ENCODE assay signal across 8 mouse cellular contexts in genomic region chr6:11727370-11727769, GRCm38 (mm10).
A peak's percentile ranks its signal among the peaks of the same experiment; 100 is the strongest.
DNase-seq lines count a peak whose midpoint lies in the region; ATAC-seq lines count a peak whose summit lies in the region.
"Had no signal": no experiment of that assay in that cellular context is flagged by ENCODE, and none has a peak within 500 bp of the region (broad histone marks: within the 10 kb centered on the region; RNA-seq: fewer than 3 reads in every experiment).

No protein-coding gene starts in this region.

- H3K36me3 ChIP-seq in midbrain, embryonic 11.5 days (ENCODE audit: control insufficient read depth, insufficient read depth, low read length), result no peaks in the 10 kb centered on the region
- H3K36me3 ChIP-seq in midbrain, embryonic 10.5 days, result no peaks in the 10 kb centered on the region
- H3K36me3 ChIP-seq in forebrain, embryonic 15.5 days, result no peaks in the 10 kb centered on the region
- no peaks in the 10 kb centered on the region for H3K36me3 ChIP-seq in liver, embryonic 16.5 days (ENCODE audit: control insufficient read depth, insufficient read depth)
- H3K36me3 ChIP-seq in heart, embryonic 11.5 days (ENCODE audit: control insufficient read depth, insufficient read depth, low read length), result no peaks in the 10 kb centered on the region
- H3K36me3 ChIP-seq: embryonic facial prominence, embryonic 13.5 days had no signal

- H3K9me3 ChIP-seq in midbrain, embryonic 11.5 days (ENCODE audit: control insufficient read depth, low read length), result no peaks in the 10 kb centered on the region
- H3K9me3 ChIP-seq in midbrain, embryonic 10.5 days (replicated peaks), result no peaks in the 10 kb centered on the region
- no peaks in the 10 kb centered on the region for H3K9me3 ChIP-seq in forebrain, embryonic 15.5 days
- H3K9me3 ChIP-seq in liver, embryonic 16.5 days (replicated peaks; ENCODE audit: control insufficient read depth, low read length), result no peaks in the 10 kb centered on the region
- H3K9me3 ChIP-seq in heart, embryonic 11.5 days (replicated peaks; ENCODE audit: control insufficient read depth, low read length), result no peaks in the 10 kb centered on the region
- H3K9me3 ChIP-seq: embryonic facial prominence, embryonic 13.5 days had no signal

- peak; percentile 65 for ATAC-seq in midbrain, embryonic 11.5 days (ENCODE audit: low FRiP score)
- 0 out of 2 replicates have a peak, but pooled peaks have one; percentile 26 for ATAC-seq in forebrain, embryonic 15.5 days (replicated peaks)
- peak; percentile 99 for ATAC-seq in liver, embryonic 16.5 days (ENCODE audit: low read depth)
- no peak for ATAC-seq in heart, embryonic 11.5 days (replicated peaks; ENCODE audit: insufficient number of reproducible peaks, low FRiP score, low TSS enrichment)

- WGBS in midbrain, embryonic 11.5 days, result 85% methylated on average over 5 of the region's 5 CpGs
- 89% methylated on average over 5 of the region's 5 CpGs for WGBS in midbrain, embryonic 10.5 days
- 61% methylated on average over 5 of the region's 5 CpGs for WGBS in forebrain, embryonic 15.5 days
- 22% methylated on average over 5 of the region's 5 CpGs for WGBS in liver, embryonic 16.5 days (ENCODE audit: insufficient replicate concordance)
- WGBS in heart, embryonic 11.5 days (ENCODE audit: insufficient replicate concordance), result 59% methylated on average over 5 of the region's 5 CpGs

- no peak for DNase-seq in midbrain, embryonic 11.5 days (ENCODE audit: low spot score, missing footprints)
- no peak for DNase-seq in midbrain, embryonic 10.5 days (ENCODE audit: low spot score)
- DNase-seq in spleen, postnatal 36 days (ENCODE audit: low spot score in 2 of 2), result peak; percentile 40 to 63
- no peak for DNase-seq in testis, postnatal 14 days (ENCODE audit: low spot score)

- no peak overlapping the region for H3K9ac ChIP-seq in midbrain, embryonic 11.5 days (ENCODE audit: low read length)
- no peak overlapping the region for H3K9ac ChIP-seq in forebrain, embryonic 15.5 days (replicated peaks)
- H3K9ac ChIP-seq in liver, embryonic 16.5 days (ENCODE audit: low read depth, low read length), result no peak overlapping the region
- no peak overlapping the region for H3K9ac ChIP-seq in heart, embryonic 11.5 days (ENCODE audit: low read depth, low read length)
- H3K9ac ChIP-seq: embryonic facial prominence, embryonic 13.5 days had no signal

- H3K27ac ChIP-seq in midbrain, embryonic 11.5 days (ENCODE audit: low read depth, low read length), result no peak overlapping the region
- no peak overlapping the region for H3K27ac ChIP-seq in midbrain, embryonic 10.5 days (replicated peaks)
- peak overlapping the region; percentile 46; the same call in 1 of the 2 replicates for H3K27ac ChIP-seq in forebrain, embryonic 15.5 days (replicated peaks)
- peak overlapping the region; percentile 86 for H3K27ac ChIP-seq in liver, embryonic 16.5 days (ENCODE audit: low read length)
- no peak overlapping the region for H3K27ac ChIP-seq in heart, embryonic 11.5 days (ENCODE audit: low read depth, low read length)
- H3K27ac ChIP-seq: embryonic facial prominence, embryonic 13.5 days had no signal

- H3K4me3 ChIP-seq in midbrain, embryonic 11.5 days (ENCODE audit: low read depth, low read length), result no peak overlapping the region
- no peak overlapping the region for H3K4me3 ChIP-seq in midbrain, embryonic 10.5 days
- no peak overlapping the region for H3K4me3 ChIP-seq in forebrain, embryonic 15.5 days
- peak overlapping the region; percentile 20; the same call in 1 of the 2 replicates for H3K4me3 ChIP-seq in liver, embryonic 16.5 days (ENCODE audit: low read depth, low read length)
- no peak overlapping the region for H3K4me3 ChIP-seq in heart, embryonic 11.5 days (ENCODE audit: low read depth, low read length)
- H3K4me3 ChIP-seq: embryonic facial prominence, embryonic 13.5 days had no signal

- no peaks in the 10 kb centered on the region for H3K4me1 ChIP-seq in midbrain, embryonic 11.5 days (ENCODE audit: control insufficient read depth, insufficient read depth, low read length)
- no peaks in the 10 kb centered on the region for H3K4me1 ChIP-seq in midbrain, embryonic 10.5 days
- H3K4me1 ChIP-seq in forebrain, embryonic 15.5 days, result no peaks in the 10 kb centered on the region
- H3K4me1 ChIP-seq in liver, embryonic 16.5 days (ENCODE audit: control insufficient read depth, low read depth, low read length), result peaks cover 5% of the 10 kb centered on the region
- H3K4me1 ChIP-seq in heart, embryonic 11.5 days (ENCODE audit: control insufficient read depth, insufficient read depth, low read length), result no peaks in the 10 kb centered on the region
- H3K4me1 ChIP-seq: embryonic facial prominence, embryonic 13.5 days had no signal

- H3K4me2 ChIP-seq in midbrain, embryonic 11.5 days, result no peak overlapping the region
- no peak overlapping the region for H3K4me2 ChIP-seq in forebrain, embryonic 15.5 days (replicated peaks)
- peak overlapping the region; percentile 54 for H3K4me2 ChIP-seq in liver, embryonic 16.5 days (ENCODE audit: low read depth, low read length)
- H3K4me2 ChIP-seq in heart, embryonic 11.5 days, result no peak overlapping the region
- H3K4me2 ChIP-seq: embryonic facial prominence, embryonic 13.5 days had no signal

- H3K27me3 ChIP-seq in midbrain, embryonic 11.5 days (ENCODE audit: control insufficient read depth, insufficient read depth, low read length), result no peaks in the 10 kb centered on the region
- H3K27me3 ChIP-seq in midbrain, embryonic 10.5 days (ENCODE audit: low read depth, poor library complexity, severe bottlenecking), result no peaks in the 10 kb centered on the region
- H3K27me3 ChIP-seq in forebrain, embryonic 15.5 days, result no peaks in the 10 kb centered on the region
- no peaks in the 10 kb centered on the region for H3K27me3 ChIP-seq in liver, embryonic 16.5 days (ENCODE audit: control insufficient read depth, insufficient read depth, low read depth, low read length)
- no peaks in the 10 kb centered on the region for H3K27me3 ChIP-seq in heart, embryonic 11.5 days (ENCODE audit: control insufficient read depth, insufficient read depth, low read length)
- H3K27me3 ChIP-seq: embryonic facial prominence, embryonic 13.5 days had no signal

Comparison
In these comparisons a context has a peak if more than half of its experiments do, and no peak if none do; other contexts are left out.
1. DNase-seq: peak in spleen, postnatal 36 days (2 of 2); none in midbrain, embryonic 11.5 days (single experiment), midbrain, embryonic 10.5 days (single experiment) and testis, postnatal 14 days (single experiment).
2. H3K27ac ChIP-seq: peak in forebrain, embryonic 15.5 days (single experiment) and liver, embryonic 16.5 days (single experiment); none in midbrain, embryonic 11.5 days (single experiment), midbrain, embryonic 10.5 days (single experiment) and heart, embryonic 11.5 days (single experiment).